Mouse (Mus musculus): ENCODE data around the gene F7.
A peak's percentile ranks its signal among the peaks of the same experiment; 100 is the strongest.

F7 gene

GRCm38 (mm10) chr8:13025487-13026224 is at the start of gene F7:
TSS of gene F7 (plus strand) at chr8:13026034.
- no peak for DNase-seq

GRCm38 (mm10) chr8:12976290-12976689 is 49.5 kb upstream of the F7 start:
- DNase-seq = no peak

- no peak for DNase-seq
Observed at GRCm38 (mm10) chr8:12976723-12977122, 49.1 kb upstream of the F7 start.

- DNase-seq = no peak
Observed at GRCm38 (mm10) chr8:12977325-12977724, 48.5 kb upstream of the F7 start.

GRCm38 (mm10) chr8:12978308-12978707 is 47.5 kb upstream of the F7 start:
- DNase-seq = no peak

- no peak for DNase-seq
Observed at GRCm38 (mm10) chr8:12978726-12979125, 47.1 kb upstream of the F7 start.

GRCm38 (mm10) chr8:12983681-12984467 is 42.0 kb upstream of the F7 start:
- peak; percentile 88 for DNase-seq

GRCm38 (mm10) chr8:12984601-12985243 is 41.1 kb upstream of the F7 start:
- peak; percentile 45 for DNase-seq

GRCm38 (mm10) chr8:12985259-12985658 is 40.6 kb upstream of the F7 start:
- DNase-seq = peak; percentile 78

- DNase-seq = peak; percentile 83
Observed at GRCm38 (mm10) chr8:12987571-12987970, 38.3 kb upstream of the F7 start.

- peak; percentile 34 for DNase-seq
Observed at GRCm38 (mm10) chr8:12988722-12989430, 37.0 kb upstream of the F7 start.

- DNase-seq = no peak
Observed at GRCm38 (mm10) chr8:12991411-12991810, 34.4 kb upstream of the F7 start.

- DNase-seq = no peak
Observed at GRCm38 (mm10) chr8:12994468-12994867, 31.4 kb upstream of the F7 start.

- DNase-seq = no peak
Observed at GRCm38 (mm10) chr8:12995481-12995880, 30.4 kb upstream of the F7 start.

GRCm38 (mm10) chr8:12996831-12997275 is 29.0 kb upstream of the F7 start:
- no peak for DNase-seq

GRCm38 (mm10) chr8:12998331-12998730 is 27.5 kb upstream of the F7 start:
- DNase-seq = no peak

GRCm38 (mm10) chr8:12999793-13000192 is 26.0 kb upstream of the F7 start:
- peak; percentile 57 for DNase-seq

GRCm38 (mm10) chr8:13007458-13007857 is 18.4 kb upstream of the F7 start:
- no peak for DNase-seq

GRCm38 (mm10) chr8:13010313-13010712 is 15.5 kb upstream of the F7 start:
- DNase-seq = no peak

- DNase-seq = no peak
Observed at GRCm38 (mm10) chr8:13019560-13019959, 6.3 kb upstream of the F7 start.

GRCm38 (mm10) chr8:13021830-13022229 is 4.0 kb upstream of the F7 start:
- DNase-seq = peak; percentile 46

GRCm38 (mm10) chr8:13027615-13028014 is 1.8 kb downstream of the F7 start:
- DNase-seq = no peak

- peak; percentile 47 for DNase-seq
Observed at GRCm38 (mm10) chr8:13028482-13028881, 2.6 kb downstream of the F7 start.

Measured in right cerebral cortex, postnatal 25 days (tissue).